Mouse (Mus musculus): ENCODE measurements around the gene Nlrc4. TPM values are rescaled to one million over a fixed set of nuclear protein-coding genes. Genes with fewer than 3 reads are reported as not detected.

The Nlrc4 gene
- polyA plus RNA-seq (2012; rRNA removed; ENCODE audit: low replicate concordance): 0.59 and 0.63 TPM in 2 replicates

GRCm38 (mm10) chr17:74458711-74459408 is at the start of gene Nlrc4:
Gene Nlrc4, minus strand, starts transcription at chr17:74459142.

GRCm38 (mm10) chr17:74489024-74489900 is 30.3 kb upstream of the Nlrc4 start, which contains the start of gene Yipf4:
Gene Yipf4, plus strand, starts transcription at chr17:74489493.

GRCm38 (mm10) chr17:74395383-74396065 is 63.4 kb downstream of the Nlrc4 start, which contains the start of gene Slc30a6:
Gene Slc30a6, plus strand, starts transcription at chr17:74395608.

Other genes with a start within 250 kb of the Nlrc4 start
- gene Memo1, start 163.6 kb downstream of the Nlrc4 start, polyA plus RNA-seq (2012; rRNA removed; ENCODE audit: low replicate concordance): 39.1 and 42.3 TPM in 2 replicates
- 15.1 and 21.8 TPM in 2 replicates for gene Dpy30, start 135.2 kb downstream of the Nlrc4 start, polyA plus RNA-seq (2012; rRNA removed; ENCODE audit: low replicate concordance)
- gene Spast, start 120.2 kb downstream of the Nlrc4 start, polyA plus RNA-seq (2012; rRNA removed; ENCODE audit: low replicate concordance): 5.9 and 8.7 TPM in 2 replicates
- gene Slc30a6, start 63.5 kb downstream of the Nlrc4 start, polyA plus RNA-seq (2012; rRNA removed; ENCODE audit: low replicate concordance): 14.9 and 23.6 TPM in 2 replicates
- 21.0 and 200 TPM in 2 replicates for gene Yipf4, start 30.4 kb upstream of the Nlrc4 start, polyA plus RNA-seq (2012; rRNA removed; ENCODE audit: low replicate concordance)
- gene Birc6, start 69.2 kb upstream of the Nlrc4 start, polyA plus RNA-seq (2012; rRNA removed; ENCODE audit: low replicate concordance): 108 and 115 TPM in 2 replicates

All from mammary gland, adult 2 months (tissue).